16 mouse cellular contexts compared by ENCODE assay signal in the genomic region with DNA sequence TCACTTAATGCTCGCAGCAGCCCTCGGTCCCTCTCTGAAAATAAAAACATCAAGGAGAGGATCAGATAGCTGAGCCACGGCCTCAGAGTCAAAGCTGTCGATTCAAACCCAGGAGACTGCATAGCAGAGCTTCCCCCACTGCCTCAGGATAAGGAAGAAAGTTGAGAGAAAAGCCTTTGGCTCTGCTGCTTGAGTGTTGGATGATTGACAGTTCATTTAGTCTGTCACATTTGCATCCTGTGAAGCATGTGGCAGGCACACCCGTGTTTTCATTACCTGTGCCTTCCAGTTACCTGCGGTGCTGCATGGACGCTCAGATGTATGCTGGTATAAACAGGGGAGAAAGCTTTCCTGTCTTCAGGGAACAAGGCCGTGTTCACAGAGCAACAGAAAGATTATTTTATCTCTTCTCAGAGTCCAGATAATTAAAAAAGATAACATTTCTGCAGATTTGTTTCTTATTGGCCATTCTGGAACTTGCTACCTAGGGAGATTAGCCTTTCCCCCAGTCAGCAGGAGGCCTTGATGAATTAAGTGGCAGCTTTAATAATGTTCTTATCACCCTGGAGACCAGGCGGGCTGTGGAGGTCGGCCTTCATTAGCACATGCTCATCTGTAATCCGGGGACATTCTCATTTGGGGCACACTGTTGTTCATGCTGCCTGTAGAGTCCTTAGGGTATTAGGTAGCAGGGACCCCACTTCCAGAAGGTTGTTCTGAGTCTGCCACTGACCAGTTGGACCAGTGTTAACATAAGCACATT.
A peak's percentile ranks its signal among the peaks of the same experiment; 100 is the strongest.
DNase-seq lines count a peak whose midpoint lies in the region; ATAC-seq and TF ChIP-seq lines count a peak whose summit lies in the region.
"Had no signal": no experiment of that assay in that cellular context is flagged by ENCODE, and none has a peak within 500 bp of the region (broad histone marks: within the 10 kb centered on the region; RNA-seq: fewer than 3 reads in every experiment).

No protein-coding gene starts in this region.

- no peak overlapping the region for H3K4me3 ChIP-seq in forebrain, embryonic 13.5 days
- H3K4me3 ChIP-seq in forebrain, postnatal 0 days (ENCODE audit: low read depth, low read length), result no peak overlapping the region
- no peak overlapping the region for H3K4me3 ChIP-seq in forebrain, embryonic 14.5 days (ENCODE audit: low read depth, low read length)
- H3K4me3 ChIP-seq in midbrain, embryonic 10.5 days, result no peak overlapping the region
- H3K4me3 ChIP-seq: embryonic facial prominence, embryonic 12.5 days had no signal

- no peak for DNase-seq in forebrain, postnatal 0 days
- DNase-seq in forebrain, embryonic 14.5 days (ENCODE audit: low spot score), result peak; percentile 36
- peak; percentile 26 for DNase-seq in midbrain, embryonic 10.5 days (ENCODE audit: low spot score)
- DNase-seq in retina, embryonic 14.5 days (ENCODE audit: low spot score), result peak; percentile 4
- DNase-seq in gastrocnemius, postnatal 25 days, result no peak
- no peak for DNase-seq in kidney, postnatal 25 days
- DNase-seq: B cell, adult 2 months; heart, postnatal 14 days; kidney, postnatal 14 days; lung, embryonic 14.5 days had no signal

- WGBS in forebrain, embryonic 13.5 days, result 12% methylated on average over 11 of the region's 11 CpGs
- 14% methylated on average over 11 of the region's 11 CpGs for whole genome bisulfite sequencing in forebrain, postnatal 0 days
- 13% methylated on average over 11 of the region's 11 CpGs for WGBS in forebrain, embryonic 14.5 days
- WGBS in midbrain, embryonic 10.5 days, result 20% methylated on average over 11 of the region's 11 CpGs

- H3K9ac ChIP-seq in forebrain, embryonic 13.5 days, result no peak overlapping the region
- H3K9ac ChIP-seq in forebrain, postnatal 0 days, result no peak overlapping the region
- no peak overlapping the region for H3K9ac ChIP-seq in forebrain, embryonic 14.5 days (ENCODE audit: low read length)
- H3K9ac ChIP-seq: embryonic facial prominence, embryonic 12.5 days; lung, embryonic 14.5 days had no signal

- no peak for TF ChIP-seq CTCF in forebrain, postnatal 0 days (IDR thresholded peaks at IDR 0.05; ENCODE audit: low read depth)

- peak; percentile 21; the same call in 1 of the 2 replicates for ATAC-seq in forebrain, embryonic 13.5 days
- no peak for ATAC-seq in forebrain, postnatal 0 days
- ATAC-seq in forebrain, embryonic 14.5 days, result no peak
- ATAC-seq in monocyte, adult 5-6 weeks (replicated peaks; ENCODE audit: insufficient number of reproducible peaks, low FRiP score, low TSS enrichment, poor library complexity, severe bottlenecking), result no peak
- ATAC-seq: intestine, embryonic 16.5 days had no signal

- no peaks in the 10 kb centered on the region for H3K27me3 ChIP-seq in forebrain, embryonic 13.5 days
- H3K27me3 ChIP-seq in forebrain, postnatal 0 days (ENCODE audit: insufficient read depth, low read length), result no peaks in the 10 kb centered on the region
- no peaks in the 10 kb centered on the region for H3K27me3 ChIP-seq in forebrain, embryonic 14.5 days (replicated peaks; ENCODE audit: control insufficient read depth, insufficient read depth, low read length)
- H3K27me3 ChIP-seq in midbrain, embryonic 10.5 days (ENCODE audit: low read depth, poor library complexity, severe bottlenecking), result peaks cover 8% of the 10 kb centered on the region; the same call in 1 of the 2 replicates
- H3K27me3 ChIP-seq: embryonic facial prominence, embryonic 12.5 days had no signal

- H3K36me3 ChIP-seq in forebrain, embryonic 13.5 days (ENCODE audit: poor library complexity, severe bottlenecking), result no peaks in the 10 kb centered on the region
- H3K36me3 ChIP-seq in forebrain, postnatal 0 days (ENCODE audit: insufficient read depth), result no peaks in the 10 kb centered on the region
- H3K36me3 ChIP-seq in forebrain, embryonic 14.5 days (ENCODE audit: control insufficient read depth, insufficient read depth, low read length), result no peaks in the 10 kb centered on the region
- H3K36me3 ChIP-seq in midbrain, embryonic 10.5 days, result no peaks in the 10 kb centered on the region
- H3K36me3 ChIP-seq: embryonic facial prominence, embryonic 12.5 days; G1E had no signal

- H3K4me2 ChIP-seq in forebrain, embryonic 13.5 days, result no peak overlapping the region
- H3K4me2 ChIP-seq in forebrain, postnatal 0 days (ENCODE audit: low read depth), result no peak overlapping the region
- H3K4me2 ChIP-seq in forebrain, embryonic 14.5 days (ENCODE audit: low read length), result no peak overlapping the region
- H3K4me2 ChIP-seq: embryonic facial prominence, embryonic 12.5 days; liver, embryonic 11.5 days; lung, embryonic 14.5 days had no signal

- H3K4me1 ChIP-seq in forebrain, embryonic 13.5 days, result peaks cover 17% of the 10 kb centered on the region
- H3K4me1 ChIP-seq in forebrain, postnatal 0 days (ENCODE audit: insufficient read depth), result no peaks in the 10 kb centered on the region; the same call in 1 of the 2 replicates
- peaks cover 13% of the 10 kb centered on the region; the same call in 1 of the 2 replicates for H3K4me1 ChIP-seq in forebrain, embryonic 14.5 days (ENCODE audit: control insufficient read depth, insufficient read depth, low read length)
- peaks cover 32% of the 10 kb centered on the region for H3K4me1 ChIP-seq in midbrain, embryonic 10.5 days

- H3K9me3 ChIP-seq in forebrain, embryonic 13.5 days (replicated peaks), result no peaks in the 10 kb centered on the region
- H3K9me3 ChIP-seq in forebrain, postnatal 0 days (ENCODE audit: low read length), result no peaks in the 10 kb centered on the region
- H3K9me3 ChIP-seq in forebrain, embryonic 14.5 days (replicated peaks; ENCODE audit: control insufficient read depth, low read length), result no peaks in the 10 kb centered on the region
- H3K9me3 ChIP-seq in midbrain, embryonic 10.5 days (replicated peaks), result no peaks in the 10 kb centered on the region
- H3K9me3 ChIP-seq: embryonic facial prominence, embryonic 12.5 days; G1E had no signal

- H3K27ac ChIP-seq in forebrain, embryonic 13.5 days, result no peak overlapping the region
- no peak overlapping the region for H3K27ac ChIP-seq in forebrain, postnatal 0 days (ENCODE audit: low read depth, low read length)
- no peak overlapping the region for H3K27ac ChIP-seq in forebrain, embryonic 14.5 days (ENCODE audit: low read depth, low read length)
- H3K27ac ChIP-seq in midbrain, embryonic 10.5 days (replicated peaks), result peak overlapping the region; percentile 63
- H3K27ac ChIP-seq: embryonic facial prominence, embryonic 12.5 days had no signal

Comparison
In these comparisons a context has a peak if more than half of its experiments do, and no peak if none do; other contexts are left out.
1. DNase-seq: peak in forebrain, embryonic 14.5 days (single experiment), midbrain, embryonic 10.5 days (single experiment) and retina, embryonic 14.5 days (single experiment); none in forebrain, postnatal 0 days (single experiment), gastrocnemius, postnatal 25 days (single experiment) and kidney, postnatal 25 days (0 of 2).